Mouse (Mus musculus): ENCODE data around the gene Scd1. TPM values are rescaled to one million over a fixed set of nuclear protein-coding genes. Genes with fewer than 3 reads are reported as not detected.
"Not testable (repeated sequence)": the region's sequence is repeated elsewhere in the genome, so short reads cannot be mapped to it uniquely, and the experiment has no call there.

Scd1 gene
- total RNA-seq, 2 experiments from 2014 or later: 139 to 156 TPM

- DNase-seq (ENCODE audit: extremely low spot score in 1 of 2, low spot score in 1 of 2): no peak
Measured at GRCm38 (mm10) chr19:44370231-44370630, 37.4 kb downstream of the Scd1 start.

- DNase-seq (ENCODE audit: extremely low spot score in 1 of 2, low spot score in 1 of 2): no peak
Measured at GRCm38 (mm10) chr19:44369371-44369770, 38.3 kb downstream of the Scd1 start.

GRCm38 (mm10) chr19:44367076-44367475 lies 40.6 kb downstream of the Scd1 start:
- DNase-seq (ENCODE audit: extremely low spot score in 1 of 2, low spot score in 1 of 2): not testable (repeated sequence)

GRCm38 (mm10) chr19:44365733-44366132 lies 41.9 kb downstream of the Scd1 start:
- DNase-seq (ENCODE audit: extremely low spot score in 1 of 2, low spot score in 1 of 2): no peak

- DNase-seq (ENCODE audit: extremely low spot score in 1 of 2, low spot score in 1 of 2): no peak
Measured at GRCm38 (mm10) chr19:44364029-44364428, 43.6 kb downstream of the Scd1 start.

GRCm38 (mm10) chr19:44363529-44363928 lies 44.1 kb downstream of the Scd1 start:
- peak; percentile 42 to 73 for DNase-seq (ENCODE audit: extremely low spot score in 1 of 2, low spot score in 1 of 2)

GRCm38 (mm10) chr19:44358700-44359099 lies 49.0 kb downstream of the Scd1 start:
- no peak for DNase-seq (ENCODE audit: extremely low spot score in 1 of 2, low spot score in 1 of 2)

GRCm38 (mm10) chr19:44351756-44352155 lies 55.9 kb downstream of the Scd1 start:
- no peak for DNase-seq (ENCODE audit: extremely low spot score in 1 of 2, low spot score in 1 of 2)

GRCm38 (mm10) chr19:44349689-44350088 lies 58.0 kb downstream of the Scd1 start:
- no peak for DNase-seq (ENCODE audit: extremely low spot score in 1 of 2, low spot score in 1 of 2)

Other genes starting within 250 kb of the Scd1 start
- gene Pkd2l1, start 215.4 kb downstream of the Scd1 start, total RNA-seq (2021): under 1 TPM; 0.09 to 0.25 TPM
- 1 to 10 TPM; 1.1 to 1.6 TPM for gene Scd3, start 204.6 kb downstream of the Scd1 start, total RNA-seq (2021)
- 100 to 1,000 TPM; 642 to 712 TPM for gene Scd2, start 114.2 kb downstream of the Scd1 start, total RNA-seq (2021)
- gene Scd4, start 74.8 kb downstream of the Scd1 start, total RNA-seq (2021): 1 to 10 TPM; 2.8 to 2.9 TPM
- gene Wnt8b, start 85.6 kb upstream of the Scd1 start, total RNA-seq (2021): under 1 TPM in 1 of 2 experiments, not detected in 1; 0.09 TPM
- under 1 TPM; 0.28 to 0.42 TPM for gene Sec31b, start 138.0 kb upstream of the Scd1 start, total RNA-seq (2021)
- not detected for gene Gm20538, start 145.0 kb upstream of the Scd1 start, total RNA-seq (2021)
- 100 to 1,000 TPM; 343 to 371 TPM for gene Ndufb8, start 147.6 kb upstream of the Scd1 start, total RNA-seq (2021)
- 10 to 100 TPM; 29.8 to 30.2 TPM for gene Hif1an, start 155.0 kb upstream of the Scd1 start, total RNA-seq (2021)

All from layer of hippocampus, postnatal 25 days (tissue).